ENCODE assay signal across 8 mouse cellular contexts in the genomic region with DNA sequence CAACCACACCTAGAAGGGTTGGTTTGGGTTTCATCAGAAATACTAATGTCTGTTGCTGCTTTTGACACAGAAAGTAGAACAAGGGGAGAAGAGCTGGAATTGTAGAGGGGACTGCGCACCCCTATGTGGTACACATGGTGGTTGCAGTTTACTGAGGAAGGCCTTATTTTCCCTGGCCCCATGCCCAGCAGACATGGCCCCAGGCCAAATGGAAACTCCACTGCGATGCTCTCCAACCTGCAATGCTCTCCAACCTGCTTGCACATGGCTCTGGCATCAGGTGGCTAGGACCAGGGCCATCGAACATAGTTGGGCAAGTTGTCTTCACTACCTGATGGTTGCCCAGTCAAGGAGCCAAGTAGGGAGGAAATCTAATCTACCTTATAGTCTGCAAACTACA. TPM values are rescaled to one million over a fixed set of nuclear protein-coding genes. Genes with fewer than 3 reads are reported as not detected.
DNase-seq lines count a peak whose midpoint lies in the region; ATAC-seq lines count a peak whose summit lies in the region.

No protein-coding gene starts in this region.

- peaks cover 27% of the 10 kb centered on the region for H3K4me1 ChIP-seq in kidney, embryonic 14.5 days (ENCODE audit: control insufficient read depth, insufficient read depth, low read length)
- H3K4me1 ChIP-seq in embryonic facial prominence, embryonic 15.5 days: peaks cover 34% of the 10 kb centered on the region
- H3K4me1 ChIP-seq in heart, embryonic 15.5 days (replicated peaks): peaks cover 59% of the 10 kb centered on the region
- peaks cover 43% of the 10 kb centered on the region for H3K4me1 ChIP-seq in limb, embryonic 10.5 days
- H3K4me1 ChIP-seq in forebrain, embryonic 13.5 days: peaks cover 23% of the 10 kb centered on the region

- H3K4me3 ChIP-seq in kidney, embryonic 14.5 days (ENCODE audit: low read length): no peak overlapping the region
- no peak overlapping the region for H3K4me3 ChIP-seq in embryonic facial prominence, embryonic 15.5 days (replicated peaks)
- H3K4me3 ChIP-seq in heart, embryonic 15.5 days: no peak overlapping the region
- H3K4me3 ChIP-seq in limb, embryonic 10.5 days: no peak overlapping the region
- no peak overlapping the region for H3K4me3 ChIP-seq in forebrain, embryonic 13.5 days

- H3K27ac ChIP-seq in kidney, embryonic 14.5 days (ENCODE audit: low read depth, low read length): peak overlapping the region; percentile 32; the same call in 1 of the 2 replicates
- peak overlapping the region; percentile 8; the same call in 1 of the 2 replicates for H3K27ac ChIP-seq in embryonic facial prominence, embryonic 15.5 days (replicated peaks)
- peak overlapping the region; percentile 65 for H3K27ac ChIP-seq in heart, embryonic 15.5 days
- H3K27ac ChIP-seq in limb, embryonic 10.5 days: peak overlapping the region; percentile 48; the same call in 1 of the 2 replicates
- H3K27ac ChIP-seq in forebrain, embryonic 13.5 days: no peak overlapping the region

- no peaks in the 10 kb centered on the region for H3K36me3 ChIP-seq in kidney, embryonic 14.5 days (ENCODE audit: control insufficient read depth, insufficient read depth, low read length)
- no peaks in the 10 kb centered on the region for H3K36me3 ChIP-seq in embryonic facial prominence, embryonic 15.5 days
- H3K36me3 ChIP-seq in heart, embryonic 15.5 days: no peaks in the 10 kb centered on the region; the same call in 1 of the 2 replicates
- peaks cover 2% of the 10 kb centered on the region; the same call in 1 of the 2 replicates for H3K36me3 ChIP-seq in limb, embryonic 10.5 days
- H3K36me3 ChIP-seq in forebrain, embryonic 13.5 days (ENCODE audit: poor library complexity, severe bottlenecking): 0 out of 2 replicates have a peak, but pooled peaks cover under 1% of the 10 kb centered on the region

- H3K4me2 ChIP-seq in kidney, embryonic 14.5 days (replicated peaks; ENCODE audit: low read depth, low read length): no peak overlapping the region
- no peak overlapping the region for H3K4me2 ChIP-seq in embryonic facial prominence, embryonic 15.5 days (replicated peaks)
- H3K4me2 ChIP-seq in heart, embryonic 15.5 days: no peak overlapping the region
- H3K4me2 ChIP-seq in forebrain, embryonic 13.5 days: no peak overlapping the region

- ATAC-seq in kidney, embryonic 14.5 days (ENCODE audit: low FRiP score, low TSS enrichment): no peak
- no peak for ATAC-seq in embryonic facial prominence, embryonic 15.5 days (ENCODE audit: insufficient number of reproducible peaks, low FRiP score, low TSS enrichment, low read depth)
- ATAC-seq in heart, embryonic 15.5 days (replicated peaks; ENCODE audit: insufficient number of reproducible peaks, insufficient read depth, low FRiP score, low read depth): no peak
- ATAC-seq in forebrain, embryonic 13.5 days: no peak

- H3K27me3 ChIP-seq in kidney, embryonic 14.5 days (ENCODE audit: control insufficient read depth, insufficient read depth, low read length): no peaks in the 10 kb centered on the region
- no peaks in the 10 kb centered on the region for H3K27me3 ChIP-seq in embryonic facial prominence, embryonic 15.5 days
- no peaks in the 10 kb centered on the region for H3K27me3 ChIP-seq in heart, embryonic 15.5 days
- H3K27me3 ChIP-seq in limb, embryonic 10.5 days (ENCODE audit: low read depth, poor library complexity, severe bottlenecking): peaks cover under 1% of the 10 kb centered on the region; the same call in 1 of the 2 replicates
- no peaks in the 10 kb centered on the region for H3K27me3 ChIP-seq in forebrain, embryonic 13.5 days

- WGBS in kidney, embryonic 14.5 days: 80% methylated on average over 3 of the region's 3 CpGs
- WGBS in embryonic facial prominence, embryonic 15.5 days: 62% methylated on average over 3 of the region's 3 CpGs
- 37% methylated on average over 3 of the region's 3 CpGs for WGBS in heart, embryonic 15.5 days
- WGBS in limb, embryonic 10.5 days: 97% methylated on average over 3 of the region's 3 CpGs
- 80% methylated on average over 3 of the region's 3 CpGs for WGBS in forebrain, embryonic 13.5 days

- DNase-seq in kidney, adult 18-20 months: no peak
- no peak for DNase-seq in limb, embryonic 10.5 days (ENCODE audit: low spot score)
- no peak for DNase-seq in yolk sac, embryonic 10.5 days (ENCODE audit: low spot score)
- no peak for DNase-seq in embryo, embryonic 10 days (ENCODE audit: low spot score)

- no peaks in the 10 kb centered on the region for H3K9me3 ChIP-seq in kidney, embryonic 14.5 days (ENCODE audit: control insufficient read depth, low read length)
- H3K9me3 ChIP-seq in embryonic facial prominence, embryonic 15.5 days (replicated peaks): no peaks in the 10 kb centered on the region
- H3K9me3 ChIP-seq in heart, embryonic 15.5 days (replicated peaks): no peaks in the 10 kb centered on the region
- no peaks in the 10 kb centered on the region for H3K9me3 ChIP-seq in limb, embryonic 10.5 days (replicated peaks)
- H3K9me3 ChIP-seq in forebrain, embryonic 13.5 days (replicated peaks): no peaks in the 10 kb centered on the region

- H3K9ac ChIP-seq in kidney, embryonic 14.5 days (ENCODE audit: low read depth, low read length): no peak overlapping the region
- H3K9ac ChIP-seq in embryonic facial prominence, embryonic 15.5 days: no peak overlapping the region
- H3K9ac ChIP-seq in heart, embryonic 15.5 days: no peak overlapping the region
- H3K9ac ChIP-seq in forebrain, embryonic 13.5 days: no peak overlapping the region

RNA-seq across cellular contexts. Expression of a gene that starts 35.0 kb away (rescaled TPM):
- 8.7 and 9.6 TPM in 2 replicates for polyA plus RNA-seq in kidney, embryonic 14.5 days (2014; fragmentation: Nextera tagmentation; extraction: Ambion mirVana)
- polyA plus RNA-seq in embryonic facial prominence, embryonic 15.5 days (2015; fragmentation: Nextera tagmentation; extraction: Ambion mirVana): 15.8 and 16.0 TPM in 2 replicates
- polyA plus RNA-seq in heart, embryonic 15.5 days (2015; fragmentation: Nextera tagmentation; extraction: Ambion mirVana): 5.3 and 7.2 TPM in 2 replicates
- polyA plus RNA-seq in limb, embryonic 10.5 days (2016; fragmentation: Nextera tagmentation; extraction: Ambion mirVana): 3.1 and 3.8 TPM in 2 replicates
- polyA plus RNA-seq in forebrain, embryonic 13.5 days (2015; fragmentation: Nextera tagmentation; extraction: Ambion mirVana): 3.0 and 3.6 TPM in 2 replicates
